Mouse (Mus musculus) liver, embryonic 12.5 days (tissue): Measurements from ENCODE around the gene Hunk. TPM values are rescaled to one million over a fixed set of nuclear protein-coding genes. Genes with fewer than 3 reads are reported as not detected.

Experiments used
- ATAC-seq: fragments of 200-750 bp; cut with Nextera tagmentation; 2 replicates; pipeline ENCODE4 v1.8.0; 2017; ENCODE audit warnings: moderate number of reproducible peaks, mild to moderate bottlenecking, moderate library complexity
- H3K27ac ChIP-seq: fragments of 300-500 bp; sonication (generic); 2 replicates; pipeline ENCODE4 v1.5.1; 2016; ENCODE audit warnings: mild to moderate bottlenecking
- H3K27me3 ChIP-seq: fragments of 300-500 bp; sonication (generic); replicated peaks from 2 replicates; pipeline ENCODE4 v1.6.1; 2016; ENCODE audit warnings: mild to moderate bottlenecking, moderate library complexity
- H3K36me3 ChIP-seq: fragments of 300-500 bp; sonication (generic); 2 replicates; pipeline ENCODE4 v1.6.1; 2016; ENCODE audit warnings: mild to moderate bottlenecking, moderate library complexity
- H3K4me1 ChIP-seq: fragments of 300-500 bp; sonication (generic); 2 replicates; pipeline ENCODE4 v1.6.1; 2016
- H3K4me2 ChIP-seq: fragments of 300-500 bp; sonication (generic); 2 replicates; pipeline ENCODE4 v1.6.1; 2016; ENCODE audit warnings: mild to moderate bottlenecking, moderate library complexity
- H3K4me3 ChIP-seq: fragments of 300-500 bp; sonication (generic); 2 replicates; pipeline ENCODE4 v1.5.1; 2016; ENCODE audit warnings: mild to moderate bottlenecking, moderate library complexity
- H3K9ac ChIP-seq: fragments of 300-500 bp; sonication (generic); 2 replicates; pipeline ENCODE4 v1.6.1; 2016; ENCODE audit warnings: mild to moderate bottlenecking, moderate library complexity
- H3K9me3 ChIP-seq: fragments of 300-500 bp; sonication (generic); replicated peaks from 2 replicates; pipeline ENCODE4 v1.6.1; 2016; ENCODE audit warnings: mild to moderate bottlenecking, moderate library complexity
- WGBS: fragments of 180-500 bp; shearing (Covaris S2); methylation state at CpG from one replicate; pipeline ENCODE4 v1.1.7; 2016; ENCODE audit not compliant: insufficient replicate concordance; 5-methylcytosine and 5-hydroxymethylcytosine counted together
- polyA plus RNA-seq: library from polyadenylated mRNA; unstranded; fragments of >200 nt; fragmentation: Nextera tagmentation; extraction: Ambion mirVana; gene quantifications from 2 replicates; pipeline ENCODE4 v1.2.1, GENCODE M21; 2016

Gene Hunk
- polyA plus RNA-seq, 1 experiment from 2014 or later: 2.6 TPM

GRCm38 (mm10) chr16:90545509-90545908, 159.7 kb downstream of the Hunk start:
- Histone ChIP-seq H3K9me3 (no peaks in the 10 kb centered on the region), H3K27me3 (no peaks in the 10 kb centered on the region)
- no peak for ATAC-seq

GRCm38 (mm10) chr16:90546591-90546990, 160.8 kb downstream of the Hunk start:
- Histone ChIP-seq H3K4me3 (no peak overlapping the region), H3K36me3 (no peaks in the 10 kb centered on the region), H3K9ac (no peak overlapping the region), H3K4me2 (no peak overlapping the region), H3K4me1 (no peaks in the 10 kb centered on the region), H3K27me3 (no peaks in the 10 kb centered on the region), H3K9me3 (no peaks in the 10 kb centered on the region), H3K27ac (no peak overlapping the region)
- ATAC-seq: no peak
- WGBS: 62% methylated on average over 3 of the region's 3 CpGs

More at GRCm38 (mm10) chr16:90545509-90545908, 159.7 kb downstream of the Hunk start:
- no peaks in the 10 kb centered on the region for H3K4me1 ChIP-seq
- no peak overlapping the region for H3K9ac ChIP-seq
- no peak overlapping the region for H3K4me2 ChIP-seq
- no peak overlapping the region for H3K27ac ChIP-seq
- H3K4me3 ChIP-seq: no peak overlapping the region
- H3K36me3 ChIP-seq: no peaks in the 10 kb centered on the region
- WGBS: 55% methylated on average over 3 of the region's 3 CpGs

- Histone ChIP-seq H3K27me3 (no peaks in the 10 kb centered on the region), H3K9ac (no peak overlapping the region), H3K27ac (no peak overlapping the region), H3K4me1 (no peaks in the 10 kb centered on the region), H3K9me3 (no peaks in the 10 kb centered on the region), H3K4me2 (no peak overlapping the region), H3K4me3 (no peak overlapping the region), H3K36me3 (no peaks in the 10 kb centered on the region)
- ATAC-seq: no peak
- 74% methylated on average over 9 of the region's 9 CpGs for WGBS
Observed at GRCm38 (mm10) chr16:90547996-90548395, 162.2 kb downstream of the Hunk start.

Other genes with a start within 250 kb of the Hunk start
- gene Tiam1, start 242.2 kb upstream of the Hunk start, polyA plus RNA-seq: 6.7 and 9.7 TPM in 2 replicates
- 1,290 and 1,294 TPM in 2 replicates for gene Sod1, start 165.3 kb upstream of the Hunk start, polyA plus RNA-seq
- 21.7 and 21.9 TPM in 2 replicates for gene Scaf4, start 101.5 kb upstream of the Hunk start, polyA plus RNA-seq